Mouse (Mus musculus) spleen, adult 12 weeks (tissue): ENCODE data around the gene Fam160a2.

Experiments
- DNase-seq: peaks from one replicate; pipeline ENCODE4 v3.0.0; 2022; ENCODE audit warnings: low spot score

Gene Fam160a2

DNA sequence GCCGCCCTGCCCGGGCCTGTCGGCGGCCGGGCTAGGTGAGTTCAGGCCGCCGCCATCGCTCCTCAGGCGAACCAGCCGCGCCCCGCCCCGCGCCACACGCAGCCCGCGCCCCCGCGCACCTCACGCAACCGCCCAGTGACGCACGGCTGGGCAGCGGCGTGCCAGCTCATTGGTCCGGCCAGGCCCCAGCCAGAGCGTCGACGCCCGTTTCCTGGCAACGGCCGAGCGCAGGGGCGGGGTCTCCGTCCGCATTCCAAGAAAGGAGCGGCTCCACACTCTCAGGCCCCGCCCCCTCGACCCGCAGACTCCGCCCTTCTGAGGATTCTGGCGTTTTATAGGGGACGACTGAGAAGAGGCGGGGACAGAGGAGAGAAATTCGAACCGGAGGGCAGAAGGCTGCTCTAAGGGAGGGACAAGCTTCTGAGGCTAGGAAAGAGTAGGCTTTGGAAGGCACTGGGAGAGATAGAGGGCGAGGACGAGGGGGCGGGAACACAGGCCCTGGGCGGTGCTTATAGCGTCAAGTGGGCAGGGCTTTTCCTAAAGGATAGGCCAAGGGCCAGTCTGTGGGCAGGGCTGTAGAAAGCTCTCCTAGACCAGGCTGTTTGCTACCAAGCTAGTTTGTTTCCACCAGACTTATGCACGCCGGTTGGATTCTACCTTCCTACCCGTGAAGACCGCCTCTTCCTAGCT lies at the start of gene Fam160a2:
Gene Fam160a2 (minus strand): TSS at position 120 of the 690 bp plus-strand sequence.
- DNase-seq: peak; percentile 99

DNA sequence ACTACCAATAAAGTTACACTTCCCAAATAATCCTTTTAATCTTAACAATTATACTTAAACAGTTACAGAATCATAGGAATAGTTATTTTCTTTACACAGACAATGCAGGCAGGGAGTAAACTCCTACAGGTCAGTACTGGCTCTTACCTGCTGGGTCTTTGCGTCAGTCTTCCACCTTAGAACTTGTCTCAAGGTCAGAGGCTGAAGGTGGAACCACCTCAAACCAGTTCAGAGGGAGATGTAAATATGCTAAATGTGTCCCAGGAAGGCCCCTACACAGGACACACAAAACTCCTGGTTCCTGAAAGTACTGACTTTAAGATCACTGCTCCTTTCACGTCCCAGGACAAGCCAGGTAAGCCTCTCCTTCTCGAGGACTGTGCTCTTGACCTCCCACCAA lies 45.2 kb upstream of the Fam160a2 start:
- DNase-seq: no peak

DNA sequence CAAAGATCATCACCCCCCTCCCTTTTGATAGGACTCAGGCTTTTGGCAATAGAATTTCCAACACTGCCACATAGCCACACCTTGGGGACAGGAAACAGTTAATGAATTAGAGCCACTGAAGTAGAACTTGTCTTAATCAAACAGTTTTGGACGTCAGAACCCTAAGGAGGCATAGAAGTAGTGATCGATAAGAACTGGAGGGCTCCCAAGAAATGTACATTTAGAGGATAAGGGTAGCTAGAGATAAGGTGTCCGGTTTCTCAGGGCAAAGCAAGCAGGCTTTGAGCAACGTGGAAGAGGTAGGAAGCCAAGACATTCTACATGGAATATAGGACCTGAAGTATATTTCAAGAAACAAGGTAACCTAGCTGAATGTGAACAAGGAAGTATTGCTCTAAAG lies 41.6 kb upstream of the Fam160a2 start:
- no peak for DNase-seq

DNA sequence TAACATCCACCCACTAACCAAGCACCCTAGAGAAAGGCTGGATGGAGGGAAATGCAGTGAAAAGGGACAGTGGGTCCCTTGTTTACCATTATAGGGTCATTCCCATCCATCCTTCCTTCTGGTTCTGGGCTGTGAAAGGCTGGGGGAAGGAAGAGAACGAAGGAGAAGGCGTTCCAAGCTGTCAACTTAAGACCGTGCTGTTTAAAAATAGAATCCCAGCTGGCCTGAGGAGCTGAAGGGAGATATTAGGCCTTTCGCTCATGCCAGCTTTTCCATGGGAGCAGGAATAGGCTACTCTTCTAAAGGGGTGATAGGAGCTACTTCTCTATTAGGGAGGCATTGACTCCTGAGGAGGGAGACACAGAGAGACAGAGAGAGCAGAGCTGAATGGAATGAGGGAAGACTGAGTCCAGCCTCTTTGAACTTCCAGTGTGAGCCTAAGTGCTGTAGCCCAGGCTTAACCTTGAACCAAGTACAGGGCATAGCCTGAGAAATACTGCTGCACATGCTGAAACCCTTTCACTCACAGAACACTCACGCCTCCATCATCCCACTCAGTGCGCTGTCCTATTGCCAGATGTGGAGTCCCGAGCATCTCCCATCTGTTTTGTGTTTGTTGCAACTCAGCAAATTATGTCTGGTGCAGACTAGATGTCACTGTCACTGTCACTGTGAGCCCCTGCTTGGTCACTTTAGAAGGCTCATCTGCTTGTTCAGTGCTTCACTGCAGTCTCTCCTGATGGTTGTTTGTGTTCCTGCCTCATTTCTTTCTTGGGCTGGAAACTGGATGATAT lies 38.3 kb upstream of the Fam160a2 start:
- DNase-seq: no peak

DNA sequence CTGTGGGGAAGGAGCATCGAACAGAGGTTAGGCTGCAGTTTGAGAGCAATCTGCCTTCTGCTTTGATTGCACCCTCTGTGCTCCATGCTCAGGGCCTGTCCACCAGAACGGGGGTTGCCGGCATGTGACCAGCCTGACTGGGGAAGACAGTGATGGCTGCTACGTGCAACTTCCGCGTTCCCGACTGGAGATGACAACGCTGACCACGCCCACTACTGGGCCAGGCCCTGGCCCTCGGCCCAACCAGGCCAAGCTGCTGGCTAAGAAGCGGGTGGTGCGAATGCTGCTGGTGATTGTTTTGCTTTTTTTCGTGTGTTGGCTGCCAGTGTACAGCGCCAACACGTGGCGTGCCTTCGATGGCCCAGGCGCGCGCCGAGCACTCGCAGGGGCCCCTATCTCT lies 34.9 kb upstream of the Fam160a2 start:
- DNase-seq: no peak

DNA sequence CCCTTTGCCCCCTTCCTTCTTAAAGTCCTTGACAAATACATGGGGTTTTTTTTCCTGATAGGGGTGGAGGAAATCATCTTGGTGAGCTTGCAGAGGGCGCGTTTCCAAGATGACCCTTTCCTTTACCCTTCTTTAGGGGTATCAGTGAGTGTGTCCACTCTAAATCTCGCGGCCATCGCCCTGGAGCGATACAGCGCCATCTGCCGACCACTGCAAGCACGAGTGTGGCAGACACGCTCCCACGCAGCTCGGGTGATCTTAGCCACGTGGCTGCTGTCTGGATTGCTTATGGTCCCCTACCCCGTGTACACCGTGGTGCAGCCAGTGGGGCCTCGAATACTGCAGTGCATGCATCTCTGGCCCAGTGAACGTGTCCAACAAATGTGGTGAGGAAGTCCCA lies 34.0 kb upstream of the Fam160a2 start:
- DNase-seq: no peak

DNA sequence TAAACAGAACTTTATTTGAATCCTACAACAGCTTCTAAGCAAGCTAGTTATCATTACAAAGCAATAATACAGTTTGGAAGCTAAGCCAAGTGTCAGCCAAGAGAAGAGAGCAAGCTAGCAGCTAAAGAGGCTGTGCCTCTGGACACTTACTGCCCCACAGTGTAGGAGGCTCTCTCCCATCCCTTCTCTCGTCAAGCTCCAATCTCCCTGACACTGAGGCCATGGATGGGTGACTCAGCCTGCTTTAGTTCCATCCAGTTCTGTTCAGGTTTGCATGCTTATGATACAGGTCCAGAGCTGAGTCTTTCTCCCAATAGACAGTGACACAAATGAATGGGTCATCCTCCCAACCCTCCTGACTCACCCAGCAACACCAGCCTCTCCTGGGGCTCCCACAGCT lies 32.2 kb upstream of the Fam160a2 start:
- no peak for DNase-seq

DNA sequence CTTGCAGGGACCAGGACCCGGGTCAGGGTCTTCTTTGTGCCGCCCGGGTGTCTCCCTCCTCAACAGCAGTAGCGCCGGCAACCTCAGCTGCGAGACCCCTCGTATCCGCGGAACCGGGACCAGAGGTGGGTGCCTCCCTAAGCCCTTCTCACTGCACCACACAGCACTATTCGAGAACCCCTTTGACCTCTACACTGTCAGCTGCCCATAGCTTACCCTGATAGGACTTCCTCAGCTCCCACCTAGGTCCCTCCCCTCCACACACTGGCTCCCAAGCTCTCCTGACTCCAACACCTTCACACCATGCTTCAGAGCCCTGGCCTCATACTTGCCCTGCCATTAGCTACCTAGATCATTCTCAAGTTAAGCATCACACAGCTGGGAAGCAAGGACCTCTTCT lies 26.2 kb upstream of the Fam160a2 start:
- DNase-seq: no peak

DNA sequence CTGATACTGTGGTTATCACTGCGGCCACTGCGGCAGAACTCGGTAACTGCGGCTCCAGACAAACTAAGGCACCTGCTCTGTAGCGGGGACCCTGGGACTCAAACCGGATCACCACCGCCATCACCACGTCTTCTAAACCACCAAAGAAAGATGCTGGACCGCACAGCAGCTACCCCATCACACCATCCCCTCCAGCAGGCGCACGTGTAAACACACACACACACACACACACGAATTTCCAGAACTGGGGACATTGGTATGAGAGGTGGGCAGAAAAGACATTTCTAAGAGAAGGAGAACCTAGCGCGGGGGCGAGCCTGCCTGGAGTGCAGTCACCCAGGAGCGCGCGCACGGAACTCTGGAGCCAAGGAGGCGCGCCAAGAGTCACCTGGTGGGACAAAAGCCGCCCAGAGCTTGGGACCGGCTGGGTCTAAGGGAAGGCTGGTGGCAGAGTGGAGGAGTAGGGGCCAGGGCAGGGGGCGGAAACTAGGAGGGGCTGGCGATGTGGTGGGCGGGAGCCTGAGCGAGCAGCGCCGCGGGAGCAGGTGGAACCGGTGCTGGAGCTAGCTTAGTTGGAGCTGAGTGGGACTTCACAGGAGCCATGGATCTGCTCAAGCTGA lies 25.7 kb upstream of the Fam160a2 start, which contains the start of gene Cckbr:
Gene Cckbr (plus strand): TSS at position 308 of the 620 bp plus-strand sequence.
- DNase-seq: no peak

DNA sequence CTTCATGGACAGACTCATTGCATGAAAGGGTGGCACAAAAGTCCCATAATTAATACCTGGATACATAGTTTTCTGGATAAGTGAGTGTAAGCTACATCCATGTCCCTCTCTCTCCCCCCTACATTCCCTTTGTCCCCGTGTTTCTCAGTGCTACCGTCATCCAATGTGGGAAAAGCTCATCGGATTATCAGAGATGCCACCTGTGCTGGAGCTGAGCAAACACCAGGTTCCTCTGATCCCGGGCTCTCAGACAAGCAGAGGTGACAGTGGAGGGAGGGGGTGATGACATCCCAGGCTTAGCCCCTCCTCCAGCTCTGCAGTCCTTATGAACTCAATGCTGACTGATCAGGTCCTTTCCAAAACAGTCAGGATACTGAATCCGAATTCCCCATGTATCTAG lies 24.5 kb upstream of the Fam160a2 start:
- no peak for DNase-seq

DNA sequence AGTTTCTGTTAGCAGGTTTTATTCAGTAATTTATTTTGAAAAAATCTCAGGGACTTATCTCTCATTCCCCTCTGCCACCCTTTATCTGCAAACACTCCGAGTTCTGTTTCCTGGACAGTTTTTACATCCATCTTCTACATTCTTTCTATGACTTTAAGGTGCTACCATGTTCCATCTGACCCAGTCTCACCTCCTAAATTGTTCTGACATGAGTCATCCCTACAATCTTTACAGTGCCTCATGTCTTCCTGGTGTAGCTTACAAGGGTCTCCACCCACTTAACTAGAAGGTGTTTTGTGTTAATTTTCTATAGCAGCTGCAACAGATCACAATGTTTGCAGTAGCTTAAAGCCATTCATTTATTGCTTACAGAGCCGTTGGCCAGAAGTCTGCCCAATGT lies 21.0 kb upstream of the Fam160a2 start:
- no peak for DNase-seq

DNA sequence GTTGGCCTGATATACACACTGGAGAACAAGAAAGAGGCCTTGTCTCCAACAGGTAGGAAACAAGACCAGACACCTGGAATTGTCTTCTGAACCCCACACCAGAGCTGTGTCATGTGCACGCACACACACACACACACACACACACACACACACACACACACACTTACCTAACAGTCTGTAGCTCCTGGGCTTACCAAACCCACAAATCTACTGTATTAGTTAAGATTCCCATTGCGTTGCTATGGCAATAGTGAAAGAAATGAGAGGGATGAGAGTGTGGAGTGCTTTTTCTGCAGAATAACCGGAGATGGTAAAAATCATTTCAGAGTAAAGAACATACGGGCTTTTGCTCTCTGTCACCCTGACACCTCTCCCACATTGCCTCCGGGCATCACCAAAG lies 18.3 kb upstream of the Fam160a2 start:
- DNase-seq: no peak

DNA sequence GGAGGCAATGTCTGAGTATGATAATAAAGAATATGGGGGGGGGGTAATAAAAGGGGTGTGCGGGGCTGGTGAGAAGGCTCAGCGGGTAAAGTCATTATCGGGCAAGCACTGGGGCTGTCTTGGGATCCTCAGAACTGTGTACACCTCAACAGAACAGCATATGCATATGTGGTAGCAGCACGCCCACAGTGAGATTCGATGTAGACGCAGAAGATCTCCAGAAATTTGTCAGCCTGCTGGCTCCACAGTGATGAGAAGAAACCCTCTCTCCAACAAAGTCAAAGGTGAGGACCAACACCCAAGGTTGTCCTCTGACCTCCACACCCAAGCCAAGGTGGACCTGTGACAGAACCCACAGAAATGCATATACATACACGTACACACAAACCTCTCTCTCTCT lies 16.7 kb upstream of the Fam160a2 start:
- DNase-seq: no peak

DNA sequence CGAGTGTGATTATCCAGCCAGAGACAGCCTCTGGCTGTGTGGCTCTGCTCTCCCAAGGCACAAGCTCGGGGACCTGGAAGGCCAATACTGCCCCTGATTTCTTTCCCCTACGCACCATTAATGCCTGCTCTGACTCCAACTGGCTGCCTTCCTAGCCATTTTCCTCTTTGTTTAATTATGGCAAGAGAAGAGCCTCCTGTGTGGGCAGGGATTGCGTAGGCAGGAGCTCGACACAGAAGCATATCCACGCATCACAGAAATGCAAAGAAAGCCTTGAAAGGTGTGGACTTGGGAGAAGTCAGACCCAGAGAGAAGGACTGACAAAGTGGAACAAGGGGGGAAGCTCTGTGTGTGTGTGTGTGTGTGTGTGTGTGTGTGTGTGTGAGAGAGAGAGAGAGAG lies 14.5 kb upstream of the Fam160a2 start:
- DNase-seq: no peak

DNA sequence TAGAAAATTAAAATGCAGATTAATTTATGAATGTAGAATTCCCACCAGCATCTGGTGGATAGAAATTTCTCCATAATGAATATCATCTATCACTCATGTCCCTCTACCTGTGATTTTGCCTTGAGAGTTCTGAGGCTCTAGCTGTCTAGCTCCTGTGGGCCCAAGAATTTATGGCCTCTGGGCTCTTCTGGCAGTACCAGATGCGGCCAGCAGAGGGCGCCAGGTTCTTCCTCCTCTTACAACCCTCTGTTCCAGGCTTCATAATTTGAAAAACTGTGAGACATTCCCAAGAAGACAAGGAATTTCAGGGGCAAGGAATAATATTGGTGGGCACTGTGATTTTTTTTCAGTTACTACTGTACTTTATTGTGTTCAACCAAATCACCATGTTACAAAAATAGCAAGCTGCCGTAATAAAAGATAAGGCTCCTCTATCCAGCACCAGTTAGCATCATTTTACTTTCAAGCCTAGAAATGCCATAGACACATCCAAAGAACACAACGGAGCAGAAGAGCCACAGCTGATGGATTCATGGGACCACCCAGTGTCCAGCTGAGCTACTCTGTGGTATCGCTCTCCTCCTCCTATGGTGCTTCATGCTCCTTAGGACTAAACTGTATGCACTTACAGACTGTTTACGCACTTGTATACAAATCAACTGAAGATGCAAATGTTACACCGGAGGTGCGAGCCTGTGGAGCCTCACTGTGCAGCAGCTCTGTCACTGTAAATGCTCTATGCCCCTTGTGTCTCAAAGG lies 12.2 kb upstream of the Fam160a2 start:
- DNase-seq: peak; percentile 39

DNA sequence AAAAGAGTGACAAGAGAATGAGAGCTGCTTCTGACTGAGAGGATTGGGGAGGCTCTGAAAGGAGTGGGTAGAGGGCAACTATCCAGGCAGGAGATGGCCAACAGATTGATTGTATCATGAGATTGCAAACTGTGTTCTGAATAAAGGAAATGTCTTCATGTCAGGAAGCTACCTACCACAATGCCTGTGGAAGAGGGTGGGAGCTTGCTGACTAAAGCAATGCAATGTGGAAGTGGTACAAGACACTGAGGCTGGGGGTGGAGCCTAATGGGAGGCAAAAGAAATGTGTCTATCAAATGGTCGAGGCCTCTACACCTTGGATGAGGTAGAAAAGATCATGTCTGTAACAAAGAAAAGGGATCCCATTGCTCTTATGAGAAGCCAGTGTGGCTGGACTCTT lies 6.5 kb upstream of the Fam160a2 start:
- no peak for DNase-seq

DNA sequence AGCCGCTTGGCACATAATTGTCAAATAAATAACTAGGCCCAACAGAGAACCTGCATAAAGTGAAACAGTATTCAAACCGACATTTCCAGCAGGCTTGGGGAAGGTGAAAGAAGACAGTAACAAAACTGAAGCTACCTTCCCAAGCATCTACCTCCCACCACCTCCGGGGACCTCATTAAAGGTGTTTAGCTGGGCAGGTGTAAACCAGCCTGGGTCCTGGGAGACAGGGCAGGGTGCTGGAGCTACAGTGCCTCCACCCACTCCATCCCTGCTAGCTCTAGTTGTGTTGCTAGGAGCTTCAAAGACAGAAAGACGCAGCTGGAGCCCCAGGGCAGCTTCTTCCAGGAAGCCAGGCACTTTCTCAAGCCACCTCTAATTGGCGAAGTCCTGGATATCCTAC lies 4.4 kb upstream of the Fam160a2 start, which contains the start of gene Cnga4:
Gene Cnga4 (plus strand): TSS at position 301 of the 400 bp plus-strand sequence.
- DNase-seq: no peak

DNA sequence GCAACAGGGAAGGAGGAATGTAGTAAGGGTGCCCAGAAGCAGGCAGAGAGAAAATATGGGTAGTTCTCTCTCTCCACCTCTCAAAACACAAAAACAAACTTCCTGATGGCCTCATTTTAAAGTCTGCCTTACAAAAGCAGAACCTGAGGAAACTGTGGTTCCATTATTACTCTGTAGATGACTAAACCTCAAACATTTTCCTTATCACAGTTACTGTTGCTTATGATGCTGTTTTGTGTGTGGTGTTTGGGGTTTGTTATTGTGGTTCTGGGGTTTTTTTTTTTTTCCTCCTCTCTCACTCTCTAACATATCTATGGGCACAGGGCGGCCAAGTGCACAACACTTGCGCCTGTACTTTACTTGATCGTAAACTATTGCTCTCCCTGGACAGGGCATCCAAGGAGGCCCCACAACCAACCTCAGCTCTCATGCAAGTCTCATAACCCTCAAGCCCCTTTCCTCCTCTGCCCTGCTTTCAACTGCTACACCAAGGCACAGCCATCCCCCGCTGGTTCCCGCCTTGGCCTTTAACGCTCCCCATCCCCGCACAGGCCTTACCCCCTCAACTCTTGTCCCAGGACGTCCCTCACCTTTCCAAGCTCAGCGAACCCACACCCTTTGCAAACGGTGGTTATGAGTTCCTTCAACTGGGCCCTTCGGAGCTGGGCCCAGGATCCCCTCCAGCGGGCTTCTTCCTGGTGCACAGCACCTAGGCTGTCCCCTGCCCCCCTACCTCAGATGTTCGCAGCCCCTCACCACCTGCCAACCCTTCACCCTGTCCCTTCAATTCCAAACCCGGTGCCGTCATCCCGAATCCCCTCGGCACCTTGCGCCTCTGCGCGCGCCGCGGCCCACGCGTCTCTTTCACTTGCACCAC lies 558 bp downstream of the Fam160a2 start:
- no peak for DNase-seq

DNA sequence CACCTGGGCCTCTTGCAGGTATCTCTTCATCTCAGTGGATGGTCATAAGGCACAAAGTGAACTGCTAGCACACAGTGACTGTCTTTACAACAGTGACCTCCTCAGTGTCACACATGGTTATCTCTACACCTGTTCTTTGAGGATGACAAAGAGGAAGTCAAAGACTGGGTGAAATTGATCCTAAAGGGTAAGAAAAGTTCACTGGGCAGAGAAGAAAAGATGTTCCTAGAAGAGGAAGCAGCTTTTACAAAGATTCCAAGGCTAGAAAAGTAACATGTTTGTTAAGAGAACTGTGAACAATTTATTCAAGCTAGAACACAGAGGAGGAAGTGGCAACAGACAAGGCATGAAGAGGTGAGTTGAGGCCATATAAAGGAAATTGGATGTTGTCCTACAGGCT lies 3.7 kb downstream of the Fam160a2 start:
- DNase-seq: no peak

DNA sequence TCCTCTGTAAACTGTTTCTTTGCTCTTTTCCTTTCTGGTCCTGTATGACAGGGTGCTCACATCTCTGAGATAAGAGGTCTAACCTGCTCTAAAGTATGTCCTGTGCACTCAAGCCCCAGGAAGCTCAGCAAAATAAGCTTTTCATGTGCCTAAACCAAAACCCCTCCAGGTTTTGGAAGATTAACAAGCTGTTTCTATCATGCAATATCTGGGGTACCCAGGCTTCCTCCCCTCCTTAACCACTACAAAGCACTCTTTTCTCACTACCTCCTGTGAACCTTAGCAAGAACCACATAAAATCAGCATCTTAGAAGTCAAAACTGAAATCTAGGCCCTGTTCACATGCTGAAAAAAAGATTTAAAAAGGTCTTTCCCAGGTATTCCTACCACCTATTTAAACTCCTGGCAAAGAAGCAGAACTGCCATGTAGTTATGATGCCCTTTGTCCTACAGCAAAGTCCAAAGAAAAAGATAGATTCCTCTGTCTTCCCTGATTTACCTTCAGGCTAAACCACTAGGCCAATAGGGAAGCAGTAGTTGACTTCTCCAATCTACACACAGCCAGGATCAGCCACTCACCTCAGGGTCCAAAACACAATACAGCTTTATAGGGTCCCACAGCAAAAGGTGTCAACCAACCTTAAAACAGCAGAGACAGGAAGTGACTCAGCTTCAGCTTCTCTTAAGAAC lies 4.6 kb downstream of the Fam160a2 start:
- DNase-seq: no peak

DNA sequence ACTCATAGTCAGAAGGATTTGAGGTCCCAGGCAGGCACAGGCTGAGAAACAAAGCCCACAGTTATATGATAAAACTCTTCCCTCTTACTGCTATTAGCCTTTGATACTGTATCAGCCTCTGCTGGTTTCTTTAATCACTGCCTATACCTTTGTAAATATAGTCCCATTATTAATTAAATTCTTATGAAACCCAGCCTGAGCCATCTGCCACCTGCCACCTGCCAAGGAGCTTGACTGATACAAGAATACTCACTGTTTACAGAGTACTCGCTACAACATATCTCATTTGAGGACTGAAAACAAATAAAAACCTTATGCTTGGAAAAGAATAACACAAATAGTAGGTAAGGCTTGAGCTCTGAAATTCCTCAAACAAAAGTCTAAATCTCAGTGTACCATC lies 5.2 kb downstream of the Fam160a2 start:
- no peak for DNase-seq
